Mouse (Mus musculus) lung, postnatal 0 days (tissue): ENCODE data around the gene Olfr1357.

Experiments
- CTCF ChIP-seq: IDR thresholded peaks from 2 replicates; pipeline ENCODE4 v1.5.1; 2016; ENCODE audit warnings: antibody characterized with exemption, mild to moderate bottlenecking
- EP300 ChIP-seq: IDR thresholded peaks from 2 replicates; pipeline ENCODE4 v1.6.1; 2016; ENCODE audit warnings: antibody characterized with exemption, mild to moderate bottlenecking, control low read depth

DNA sequence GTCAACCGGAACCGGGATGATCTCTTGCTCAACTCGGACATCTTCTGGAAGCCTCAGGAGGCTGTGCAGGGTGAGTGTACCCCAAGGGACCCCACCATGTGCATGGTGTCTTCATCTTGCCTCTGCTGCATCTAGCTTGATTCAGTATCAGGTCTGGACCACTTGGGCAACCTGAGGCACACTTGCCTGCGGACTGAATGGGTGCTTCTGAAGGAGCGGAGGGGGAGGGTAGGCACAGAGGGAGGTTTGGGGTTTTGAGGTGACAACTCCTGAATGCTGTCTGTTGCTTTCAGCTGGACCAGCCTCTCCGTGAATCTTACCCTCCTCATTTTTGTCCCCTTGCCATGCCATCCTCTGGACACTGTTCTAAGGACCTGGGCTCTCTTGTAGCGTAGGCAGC lies 36.8 kb downstream of the Olfr1357 start:
- TF ChIP-seq EP300 (no peak), CTCF (no peak)
